Comparison of ENCODE assay signal across 8 mouse cellular contexts in genomic region chr7:80207314-80207731, GRCm38 (mm10). TPM values are rescaled to one million over a fixed set of nuclear protein-coding genes. Genes with fewer than 3 reads are reported as not detected.
DNase-seq lines count a peak whose midpoint lies in the region; ATAC-seq and TF ChIP-seq lines count a peak whose summit lies in the region.

No protein-coding gene starts in this region.

- DNase-seq in NIH3T3 (ENCODE audit: low read depth), result peak; percentile 28
- peak; percentile 62 for DNase-seq in kidney, adult 18-20 months
- DNase-seq in liver, postnatal 0 days, result no peak
- no peak for DNase-seq in right cerebral cortex, postnatal 36 days (ENCODE audit: low spot score in 2 of 2)
- no peak for DNase-seq in cerebellum, postnatal 36 days
- DNase-seq in cerebellum, postnatal 4 days (ENCODE audit: low spot score in 2 of 2), result no peak

- 0 out of 2 replicates have a peak overlapping the region, but pooled peaks have one; percentile 2 for H3K9ac ChIP-seq in hindbrain, embryonic 13.5 days
- H3K9ac ChIP-seq in hindbrain, embryonic 16.5 days (ENCODE audit: low read depth, low read length), result no peak overlapping the region
- peak overlapping the region; percentile 58 for H3K9ac ChIP-seq in liver, postnatal 0 days (replicated peaks)

- WGBS in hindbrain, embryonic 13.5 days, result 83% methylated on average over 3 of the region's 3 CpGs
- WGBS in hindbrain, embryonic 16.5 days, result 65% methylated on average over 3 of the region's 3 CpGs
- 32% methylated on average over 3 of the region's 3 CpGs for WGBS in liver, postnatal 0 days (ENCODE audit: insufficient replicate concordance)

- H3K4me3 ChIP-seq in hindbrain, embryonic 13.5 days, result no peak overlapping the region
- H3K4me3 ChIP-seq in hindbrain, embryonic 16.5 days (ENCODE audit: low read length), result no peak overlapping the region
- H3K4me3 ChIP-seq in liver, postnatal 0 days (ENCODE audit: low read depth, low read length), result peak overlapping the region; percentile 8

- no peak for TF ChIP-seq CTCF in liver, postnatal 0 days (IDR thresholded peaks at IDR 0.05; ENCODE audit: low read depth)

- peak; percentile 50; the same call in 1 of the 2 replicates for TF ChIP-seq EP300 in liver, postnatal 0 days (IDR thresholded peaks at IDR 0.05; ENCODE audit: low read depth)

- no peaks in the 10 kb centered on the region for H3K36me3 ChIP-seq in hindbrain, embryonic 13.5 days
- no peaks in the 10 kb centered on the region for H3K36me3 ChIP-seq in hindbrain, embryonic 16.5 days (ENCODE audit: control insufficient read depth, insufficient read depth, low read length)
- peaks cover 13% of the 10 kb centered on the region for H3K36me3 ChIP-seq in liver, postnatal 0 days (replicated peaks; ENCODE audit: insufficient read depth, low read length)

- no peaks in the 10 kb centered on the region for H3K9me3 ChIP-seq in hindbrain, embryonic 13.5 days
- no peaks in the 10 kb centered on the region for H3K9me3 ChIP-seq in hindbrain, embryonic 16.5 days (ENCODE audit: control insufficient read depth, low read length)
- no peaks in the 10 kb centered on the region for H3K9me3 ChIP-seq in liver, postnatal 0 days (ENCODE audit: low read length)

- peaks cover 74% of the 10 kb centered on the region for H3K4me1 ChIP-seq in hindbrain, embryonic 13.5 days (replicated peaks)
- H3K4me1 ChIP-seq in hindbrain, embryonic 16.5 days (ENCODE audit: control insufficient read depth, insufficient read depth, low read depth, low read length), result peaks cover 31% of the 10 kb centered on the region
- H3K4me1 ChIP-seq in liver, postnatal 0 days (ENCODE audit: insufficient read depth), result peaks cover 91% of the 10 kb centered on the region

- no peak overlapping the region for H3K4me2 ChIP-seq in hindbrain, embryonic 13.5 days
- no peak overlapping the region for H3K4me2 ChIP-seq in hindbrain, embryonic 16.5 days (ENCODE audit: low read length)
- H3K4me2 ChIP-seq in liver, postnatal 0 days (ENCODE audit: low read depth, low read length), result peak overlapping the region; percentile 64

- ATAC-seq in hindbrain, embryonic 13.5 days (ENCODE audit: low FRiP score), result no peak
- ATAC-seq in hindbrain, embryonic 16.5 days, result no peak
- ATAC-seq in liver, postnatal 0 days, result no peak

- peak overlapping the region; percentile 9; the same call in 1 of the 2 replicates for H3K27ac ChIP-seq in hindbrain, embryonic 13.5 days
- H3K27ac ChIP-seq in hindbrain, embryonic 16.5 days (ENCODE audit: low read depth, low read length), result no peak overlapping the region
- peak overlapping the region; percentile 98 for H3K27ac ChIP-seq in liver, postnatal 0 days (ENCODE audit: low read depth)

- no peaks in the 10 kb centered on the region for H3K27me3 ChIP-seq in hindbrain, embryonic 13.5 days
- H3K27me3 ChIP-seq in hindbrain, embryonic 16.5 days (replicated peaks; ENCODE audit: control insufficient read depth, insufficient read depth, low read length), result no peaks in the 10 kb centered on the region
- H3K27me3 ChIP-seq in liver, postnatal 0 days (ENCODE audit: insufficient read depth, low read length), result no peaks in the 10 kb centered on the region

RNA-seq across cellular contexts. Expression of gene Sema4b, which starts 20.7 kb away (rescaled TPM):
- 23.9 and 26.5 TPM in 2 replicates for polyA plus RNA-seq in hindbrain, embryonic 13.5 days (2015; fragmentation: Nextera tagmentation; extraction: Ambion mirVana)
- polyA plus RNA-seq in hindbrain, embryonic 16.5 days (2015; fragmentation: Nextera tagmentation; extraction: Ambion mirVana), result 21.1 and 24.3 TPM in 2 replicates
- polyA plus RNA-seq in liver, postnatal 0 days (2015; fragmentation: Nextera tagmentation; extraction: Ambion mirVana), result 11.7 and 13.5 TPM in 2 replicates

RNA-seq across cellular contexts. Expression of gene Cib1, which starts 25.3 kb away (rescaled TPM):
- polyA plus RNA-seq in hindbrain, embryonic 13.5 days (2015; fragmentation: Nextera tagmentation; extraction: Ambion mirVana), result 35.0 and 38.1 TPM in 2 replicates
- 42.4 and 42.6 TPM in 2 replicates for polyA plus RNA-seq in hindbrain, embryonic 16.5 days (2015; fragmentation: Nextera tagmentation; extraction: Ambion mirVana)
- polyA plus RNA-seq in liver, postnatal 0 days (2015; fragmentation: Nextera tagmentation; extraction: Ambion mirVana), result 79.4 and 89.2 TPM in 2 replicates

RNA-seq across cellular contexts. Expression of gene Gdpgp1, which starts 25.3 kb away (rescaled TPM):
- 4.1 and 5.3 TPM in 2 replicates for polyA plus RNA-seq in hindbrain, embryonic 13.5 days (2015; fragmentation: Nextera tagmentation; extraction: Ambion mirVana)
- 4.5 and 4.9 TPM in 2 replicates for polyA plus RNA-seq in hindbrain, embryonic 16.5 days (2015; fragmentation: Nextera tagmentation; extraction: Ambion mirVana)
- 1.5 and 1.6 TPM in 2 replicates for polyA plus RNA-seq in liver, postnatal 0 days (2015; fragmentation: Nextera tagmentation; extraction: Ambion mirVana)

RNA-seq across cellular contexts. Expression of gene Ttll13, which starts 38.9 kb away (rescaled TPM):
- polyA plus RNA-seq in hindbrain, embryonic 13.5 days (2015; fragmentation: Nextera tagmentation; extraction: Ambion mirVana), result 1.7 and 2.1 TPM in 2 replicates
- polyA plus RNA-seq in hindbrain, embryonic 16.5 days (2015; fragmentation: Nextera tagmentation; extraction: Ambion mirVana), result 3.3 TPM in 2 replicates
- polyA plus RNA-seq in liver, postnatal 0 days (2015; fragmentation: Nextera tagmentation; extraction: Ambion mirVana), result 0.43 TPM in 2 replicates

RNA-seq across cellular contexts. Expression of gene Ngrn, which starts 53.7 kb away (rescaled TPM):
- polyA plus RNA-seq in hindbrain, embryonic 13.5 days (2015; fragmentation: Nextera tagmentation; extraction: Ambion mirVana), result 60.3 and 62.3 TPM in 2 replicates
- polyA plus RNA-seq in hindbrain, embryonic 16.5 days (2015; fragmentation: Nextera tagmentation; extraction: Ambion mirVana), result 71.6 and 75.9 TPM in 2 replicates
- polyA plus RNA-seq in liver, postnatal 0 days (2015; fragmentation: Nextera tagmentation; extraction: Ambion mirVana), result 20.9 and 23.1 TPM in 2 replicates

Comparison
In these comparisons a context has a peak if more than half of its experiments do, and no peak if none do; other contexts are left out.
1. DNase-seq: peak in NIH3T3 (single experiment) and kidney, adult 18-20 months (single experiment); none in liver, postnatal 0 days (single experiment), right cerebral cortex, postnatal 36 days (0 of 2), cerebellum, postnatal 36 days (0 of 2) and cerebellum, postnatal 4 days (0 of 2).